Mouse (Mus musculus) liver, embryonic 11.5 days (tissue): ENCODE measurements around the gene Ppt2. TPM values are rescaled to one million over a fixed set of nuclear protein-coding genes. Genes with fewer than 3 reads are reported as not detected.

Experiments
- ATAC-seq: fragments of 200-750 bp; cut with Nextera tagmentation; replicated peaks from 2 replicates; pipeline ENCODE4 v1.8.0; 2017; ENCODE audit warnings: moderate number of reproducible peaks, mild to moderate bottlenecking, moderate TSS enrichment, moderate library complexity; ENCODE audit not compliant: low FRiP score
- DNase-seq: peaks from one replicate; pipeline ENCODE4 v3.0.0-alpha.2; 2017; ENCODE audit warnings: low spot score
- H3K27ac ChIP-seq: fragments of 300-500 bp; sonication (generic); 2 replicates; pipeline ENCODE4 v1.5.1; 2014; ENCODE audit warnings: mild to moderate bottlenecking, low read depth, low read length, control low read depth
- H3K27me3 ChIP-seq: fragments of 300-500 bp; sonication (generic); replicated peaks from 2 replicates; pipeline ENCODE4 v1.6.1; 2014; ENCODE audit warnings: low read length, mixed read lengths; ENCODE audit not compliant: control insufficient read depth, insufficient read depth
- H3K36me3 ChIP-seq: fragments of 300-500 bp; sonication (generic); 2 replicates; pipeline ENCODE4 v1.6.1; 2014; ENCODE audit warnings: mild to moderate bottlenecking, low read length, moderate library complexity, mixed read lengths; ENCODE audit not compliant: control insufficient read depth, insufficient read depth
- H3K4me1 ChIP-seq: fragments of 300-500 bp; sonication (generic); replicated peaks from 2 replicates; pipeline ENCODE4 v1.6.1; 2014; ENCODE audit warnings: low read length, mixed read lengths; ENCODE audit not compliant: control insufficient read depth, insufficient read depth
- H3K4me2 ChIP-seq: fragments of 300-500 bp; sonication (generic); 2 replicates; pipeline ENCODE4 v1.6.1; 2014; ENCODE audit warnings: mild to moderate bottlenecking, control low read depth, moderate library complexity
- H3K4me3 ChIP-seq: fragments of 300-500 bp; sonication (generic); 2 replicates; pipeline ENCODE4 v1.5.1; 2014; ENCODE audit warnings: low read depth, low read length, control low read depth
- H3K9ac ChIP-seq: fragments of 300-500 bp; sonication (generic); 2 replicates; pipeline ENCODE4 v1.6.1; 2014; ENCODE audit warnings: low read depth, low read length, control low read depth
- H3K9me3 ChIP-seq: fragments of 300-500 bp; sonication (generic); 2 replicates; pipeline ENCODE4 v1.6.1; 2016; ENCODE audit warnings: low read length, inconsistent platforms, mixed read lengths; ENCODE audit not compliant: control insufficient read depth
- WGBS: fragments of 180-500 bp; shearing (Covaris S2); extraction: QIAGEN DNeasy Blood & Tissue Kit; methylation state at CpG from one replicate; pipeline ENCODE4 v1.1.7; 2014; 5-methylcytosine and 5-hydroxymethylcytosine counted together
- polyA plus RNA-seq: library from polyadenylated mRNA; unstranded; fragments of >200 nt; fragmentation: Nextera tagmentation; extraction: Ambion mirVana; gene quantifications from 2 replicates; pipeline ENCODE4 v1.2.1, GENCODE M21; 2014

Gene Ppt2
- 23.1 and 25.8 TPM in 2 replicates for polyA plus RNA-seq

DNA sequence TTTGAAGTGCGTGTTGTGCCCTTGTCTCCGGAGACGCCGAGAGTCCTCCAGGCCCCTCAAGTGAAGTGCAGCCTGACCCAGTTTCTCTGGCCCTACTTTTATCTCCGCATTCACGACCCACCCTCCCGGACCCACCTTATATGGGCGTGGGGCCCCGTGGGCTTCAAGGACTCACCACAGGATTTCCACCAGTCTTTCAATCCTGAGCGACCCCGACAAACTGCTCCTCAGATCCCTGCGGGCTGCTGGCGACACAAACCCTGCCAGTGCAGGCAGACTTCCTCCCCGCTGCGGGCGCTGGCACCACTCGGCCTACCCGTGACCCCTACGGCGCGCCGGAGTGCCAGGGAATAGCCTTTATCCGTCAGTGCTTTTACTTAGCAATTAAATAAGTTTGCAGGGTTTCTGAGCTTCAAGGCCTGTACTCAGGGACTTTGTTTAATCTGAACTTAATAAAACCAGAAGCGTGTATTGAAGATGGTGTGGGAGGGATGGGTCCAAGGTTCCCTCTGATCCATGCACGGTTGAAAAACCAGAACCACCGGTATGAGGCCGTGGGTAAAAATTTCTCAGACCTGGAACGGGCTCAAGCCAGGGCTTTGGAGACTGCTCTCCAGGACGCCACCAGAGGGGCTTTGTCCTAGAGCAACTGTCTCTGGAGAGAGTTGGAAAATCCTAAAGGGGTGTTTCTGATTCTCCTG lies at the start of gene Ppt2:
Gene Ppt2, minus strand, starts transcription at position 568 of the 701 bp plus-strand sequence.
- Histone ChIP-seq H3K36me3 (peaks cover 6% of the 10 kb centered on the region), H3K27me3 (peaks cover 48% of the 10 kb centered on the region), H3K9me3 (no peaks in the 10 kb centered on the region), H3K9ac (peak within 1 kb of the TSS; percentile 79), H3K4me2 (peak within 1 kb of the TSS; percentile 94), H3K4me1 (peaks cover 36% of the 10 kb centered on the region), H3K4me3 (peak within 1 kb of the TSS; percentile 80), H3K27ac (peak within 1 kb of the TSS; percentile 67)
- no peak for ATAC-seq
- 10% methylated on average over 29 of the region's 29 CpGs for WGBS
- peak; percentile 63 for DNase-seq

DNA sequence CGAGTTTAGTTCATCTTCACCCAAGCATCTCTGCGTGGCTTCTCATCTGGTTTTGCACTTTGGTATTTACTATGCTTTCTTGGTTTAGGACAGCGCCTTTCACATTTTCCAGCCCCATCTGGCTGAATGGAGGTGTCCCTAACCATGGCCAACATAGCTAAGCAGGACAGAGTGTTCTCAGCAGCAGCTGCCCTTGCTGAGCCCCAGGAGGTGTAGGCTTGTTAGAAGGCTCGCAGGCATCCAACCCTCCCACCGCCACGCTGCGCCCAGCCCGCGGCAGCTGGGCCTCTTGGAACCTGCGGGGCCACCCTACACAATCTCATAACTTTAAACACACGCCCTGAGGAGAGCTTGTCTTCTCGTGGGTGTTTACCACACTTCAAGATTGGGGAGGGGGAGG lies 48.4 kb upstream of the Ppt2 start:
- H3K4me3 ChIP-seq = no peak overlapping the region
- peaks cover 63% of the 10 kb centered on the region for H3K27me3 ChIP-seq
- 67% methylated on average over 12 of the region's 12 CpGs for WGBS
- no peak overlapping the region for H3K27ac ChIP-seq
- H3K36me3 ChIP-seq = no peaks in the 10 kb centered on the region
- ATAC-seq = no peak
- no peaks in the 10 kb centered on the region for H3K9me3 ChIP-seq
- no peak for DNase-seq
- no peaks in the 10 kb centered on the region for H3K4me1 ChIP-seq
- no peak overlapping the region for H3K4me2 ChIP-seq
- H3K9ac ChIP-seq = no peak overlapping the region

DNA sequence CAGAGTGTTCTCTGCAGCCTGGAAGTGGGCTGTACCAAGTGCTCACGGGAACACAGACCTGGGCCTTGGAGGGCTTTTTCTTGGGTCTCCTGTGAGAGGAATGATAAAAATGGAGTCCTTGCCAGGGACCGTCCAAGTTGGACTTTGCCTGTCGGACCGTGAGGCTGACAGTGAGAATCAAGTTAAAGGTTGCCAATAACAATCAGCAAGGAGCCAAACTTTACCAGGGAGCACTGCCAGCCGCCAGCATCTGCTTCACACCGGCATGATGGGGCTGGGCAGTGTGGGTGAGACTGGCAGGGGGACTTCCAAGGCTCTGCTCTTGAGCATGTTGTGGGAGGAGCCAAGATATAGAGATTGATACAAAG lies 47.8 kb upstream of the Ppt2 start:
- no peak overlapping the region for H3K4me2 ChIP-seq
- no peak overlapping the region for H3K4me3 ChIP-seq
- ATAC-seq = no peak
- DNase-seq = no peak
- 72% methylated on average over 6 of the region's 6 CpGs for WGBS
- no peaks in the 10 kb centered on the region; the same call in 1 of the 2 replicates for H3K4me1 ChIP-seq
- H3K9ac ChIP-seq = no peak overlapping the region
- peaks cover 67% of the 10 kb centered on the region for H3K27me3 ChIP-seq
- no peak overlapping the region for H3K27ac ChIP-seq
- no peaks in the 10 kb centered on the region for H3K36me3 ChIP-seq
- H3K9me3 ChIP-seq = no peaks in the 10 kb centered on the region

DNA sequence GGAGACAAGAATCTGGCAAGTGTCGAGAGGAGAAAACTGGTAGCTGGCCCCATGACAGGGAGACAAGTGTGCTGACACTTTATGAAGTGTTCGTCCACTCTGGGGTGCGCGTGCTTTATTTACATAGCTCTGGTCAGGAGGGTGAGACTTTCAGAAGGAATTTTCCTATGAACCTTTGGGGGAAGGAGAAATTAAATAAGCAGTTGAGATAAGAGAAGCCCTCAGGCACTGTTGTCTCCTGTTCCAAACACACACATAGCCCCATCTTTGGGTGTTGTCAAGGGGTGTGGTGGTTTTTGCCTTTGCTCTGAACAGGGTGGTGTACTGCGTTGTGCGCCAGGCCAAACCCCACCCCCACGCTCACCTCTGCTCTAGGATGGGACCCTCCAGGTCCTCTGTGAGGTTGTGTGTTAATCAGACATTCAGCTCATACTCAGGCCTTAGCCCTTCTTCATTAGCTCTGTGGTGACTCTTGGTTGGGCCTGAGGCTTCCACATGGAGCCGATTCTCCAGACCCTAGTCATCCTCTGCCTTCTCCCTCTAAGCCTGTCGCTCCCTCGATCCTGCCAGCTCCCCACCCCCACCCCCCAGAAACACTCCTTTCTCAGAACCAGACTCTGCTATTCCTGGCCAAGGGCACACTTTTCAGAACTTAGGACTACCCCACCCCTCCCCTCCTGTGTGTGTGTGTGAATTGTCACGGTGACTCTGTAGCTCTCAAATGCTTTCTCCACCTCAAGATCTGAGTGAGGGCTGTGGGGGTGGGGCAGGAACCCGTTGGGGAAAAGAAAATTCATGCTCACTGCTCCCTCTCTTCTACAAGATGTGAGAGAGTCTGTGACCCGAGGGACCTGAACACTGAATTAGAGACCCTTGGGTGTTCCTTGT lies 47.1 kb upstream of the Ppt2 start:
- Histone ChIP-seq H3K4me1 (no peaks in the 10 kb centered on the region; the same call in 1 of the 2 replicates), H3K27me3 (peaks cover 72% of the 10 kb centered on the region), H3K4me3 (no peak overlapping the region), H3K27ac (no peak overlapping the region), H3K4me2 (no peak overlapping the region), H3K36me3 (no peaks in the 10 kb centered on the region), H3K9ac (no peak overlapping the region), H3K9me3 (no peaks in the 10 kb centered on the region)
- WGBS = 65% methylated on average over 13 of the region's 13 CpGs
- ATAC-seq (no peak), DNase-seq (no peak)

DNA sequence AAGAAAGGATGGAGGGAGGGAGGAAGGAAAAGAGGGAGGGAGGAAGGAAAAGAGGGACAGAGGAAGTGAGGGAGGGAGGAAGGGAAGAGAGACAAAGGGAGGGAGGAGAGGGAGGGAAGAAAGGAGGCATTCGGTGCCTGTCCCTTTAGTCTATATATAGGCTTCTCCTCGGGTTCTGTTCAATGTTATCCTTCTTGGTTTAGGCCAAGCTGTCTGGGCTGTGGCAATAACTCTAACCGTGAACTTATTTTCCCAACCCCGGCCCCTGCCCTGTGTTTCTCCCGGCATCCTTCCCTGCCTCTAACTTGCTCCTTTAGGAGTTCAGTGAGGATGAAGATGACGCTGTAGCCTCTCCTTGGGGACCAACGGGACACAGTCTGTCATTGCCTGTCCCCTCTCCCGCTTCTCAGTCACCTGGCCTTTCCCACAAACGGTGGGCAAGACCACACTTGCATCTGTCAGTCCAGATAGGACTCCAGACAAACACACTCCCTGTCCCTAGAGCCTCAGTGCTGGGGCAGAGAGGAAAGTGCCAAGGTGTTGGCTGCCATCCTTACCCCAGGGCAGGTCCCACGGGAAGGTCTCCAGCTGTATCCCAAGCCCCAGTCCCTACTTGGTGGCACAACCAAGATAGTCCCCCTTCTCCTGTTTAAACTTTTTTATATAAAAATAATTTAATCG lies 46.4 kb upstream of the Ppt2 start:
- Histone ChIP-seq H3K9me3 (no peaks in the 10 kb centered on the region), H3K27ac (no peak overlapping the region), H3K4me1 (no peaks in the 10 kb centered on the region; the same call in 1 of the 2 replicates), H3K27me3 (peaks cover 72% of the 10 kb centered on the region), H3K4me2 (no peak overlapping the region), H3K36me3 (no peaks in the 10 kb centered on the region), H3K4me3 (no peak overlapping the region), H3K9ac (no peak overlapping the region)
- no peak for DNase-seq
- 61% methylated on average over 11 of the region's 11 CpGs for whole genome bisulfite sequencing
- no peak for ATAC-seq

DNA sequence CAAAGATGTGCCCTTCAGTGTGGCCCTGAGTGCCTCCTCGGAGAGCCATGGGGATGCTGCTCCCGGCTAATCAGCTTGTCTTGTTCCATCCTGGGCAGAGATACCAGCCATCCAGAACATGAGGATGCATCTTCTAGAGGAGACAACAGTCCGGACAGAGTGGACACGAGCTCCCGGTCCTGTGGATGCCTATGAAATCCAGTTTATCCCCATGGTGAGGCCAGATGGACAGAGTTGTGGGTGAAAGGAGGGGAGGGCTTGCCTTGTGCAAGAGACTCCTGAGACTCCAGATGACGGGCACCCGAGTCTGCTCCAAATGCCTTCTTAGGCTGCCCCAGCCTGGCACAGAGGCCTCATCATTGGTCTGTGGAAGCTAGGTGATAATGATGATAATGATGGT lies 44.8 kb upstream of the Ppt2 start:
- Histone ChIP-seq H3K9ac (no peak overlapping the region), H3K27ac (no peak overlapping the region), H3K4me1 (no peaks in the 10 kb centered on the region; the same call in 1 of the 2 replicates), H3K4me3 (no peak overlapping the region), H3K27me3 (peaks cover 62% of the 10 kb centered on the region), H3K9me3 (no peaks in the 10 kb centered on the region), H3K4me2 (no peak overlapping the region), H3K36me3 (no peaks in the 10 kb centered on the region)
- ATAC-seq (no peak), DNase-seq (no peak)
- 73% methylated on average over 7 of the region's 7 CpGs for WGBS

DNA sequence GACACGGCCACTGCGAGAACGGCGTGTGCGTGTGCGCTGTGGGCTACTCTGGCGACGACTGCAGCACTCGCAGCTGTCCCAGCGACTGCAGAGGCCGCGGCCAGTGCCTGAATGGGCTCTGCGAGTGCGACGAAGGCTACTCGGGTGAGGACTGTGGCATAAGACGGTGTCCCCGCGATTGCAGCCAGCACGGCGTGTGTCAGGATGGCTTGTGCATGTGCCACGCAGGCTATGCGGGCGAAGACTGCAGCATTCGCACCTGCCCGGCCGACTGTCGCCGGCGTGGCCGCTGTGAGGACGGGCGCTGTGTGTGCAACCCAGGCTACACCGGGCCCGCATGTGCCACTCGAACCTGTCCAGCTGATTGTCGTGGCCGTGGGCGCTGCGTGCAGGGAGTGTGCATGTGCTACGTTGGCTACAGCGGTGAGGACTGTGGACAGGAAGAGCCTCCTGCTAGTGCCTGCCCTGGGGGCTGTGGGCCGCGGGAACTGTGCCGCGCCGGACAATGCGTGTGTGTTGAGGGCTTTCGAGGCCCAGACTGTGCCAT lies 44.0 kb upstream of the Ppt2 start:
- peak overlapping the region; percentile 56 for H3K4me2 ChIP-seq
- H3K9me3 ChIP-seq = no peaks in the 10 kb centered on the region
- H3K4me1 ChIP-seq = no peaks in the 10 kb centered on the region; the same call in 1 of the 2 replicates
- DNase-seq = no peak
- peak overlapping the region; percentile 32 for H3K4me3 ChIP-seq
- H3K36me3 ChIP-seq = no peaks in the 10 kb centered on the region
- peaks cover 60% of the 10 kb centered on the region for H3K27me3 ChIP-seq
- no peak for ATAC-seq
- no peak overlapping the region for H3K9ac ChIP-seq
- WGBS = 28% methylated on average over 49 of the region's 49 CpGs
- H3K27ac ChIP-seq = no peak overlapping the region
